Mouse (Mus musculus) kidney, postnatal 36 days (tissue): Measurements from ENCODE around the gene Dok3.
"Not testable (repeated sequence)": the region's sequence is repeated elsewhere in the genome, so short reads cannot be mapped to it uniquely, and the experiment has no call there.

ENCODE experiments used
- DNase-seq, 2 experiments: peaks; one replicate each; pipeline ENCODE4 v3.0.0; 2021 to 2022; ENCODE audit warnings: mixed read lengths in 2 of 2

Gene Dok3

DNA sequence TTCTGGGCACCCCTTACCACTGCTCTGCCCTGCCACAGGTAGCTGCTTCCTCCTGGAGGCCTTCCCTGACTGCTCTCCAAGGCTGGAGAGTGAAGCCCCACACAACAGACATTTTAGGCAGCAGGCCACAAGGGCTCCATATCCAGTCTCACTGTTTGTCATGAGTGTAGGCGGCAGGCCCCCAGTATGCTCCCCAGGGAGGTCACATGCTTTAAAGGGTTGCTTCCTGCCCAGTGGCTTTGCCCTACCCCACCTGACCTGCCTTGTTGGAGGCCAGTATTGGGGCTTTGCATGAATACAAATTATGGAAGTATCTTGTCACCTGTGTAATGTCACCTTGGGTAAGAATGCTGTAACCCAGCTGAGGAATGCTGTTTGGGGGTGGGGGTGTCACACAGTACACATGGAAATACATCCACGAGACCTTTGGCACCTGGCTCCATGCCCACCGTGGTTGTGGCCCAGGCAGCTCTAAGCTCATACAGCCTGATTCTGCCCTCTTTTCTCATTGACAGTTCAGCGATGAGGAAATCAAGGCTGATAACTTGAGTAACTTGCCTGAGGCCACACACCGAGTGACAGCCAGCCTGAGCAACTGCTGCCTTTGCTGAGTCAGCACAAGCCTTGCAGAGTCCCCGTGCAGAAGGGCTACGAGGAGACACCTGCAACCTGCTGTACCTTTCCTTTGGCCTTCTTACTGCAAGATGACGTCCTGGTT is at the start of gene Dok3:
Dok3 (minus strand) TSS at position 99 of the 718 bp plus-strand sequence.
- peak in 1 of 2 experiments; percentile 48 for DNase-seq

- DNase-seq: no peak
These were observed 49.0 kb upstream of the Dok3 start for GRCm38 (mm10) chr13:55578086-55578485.

- not testable (repeated sequence) for DNase-seq
These were observed 47.8 kb upstream of the Dok3 start for GRCm38 (mm10) chr13:55576872-55577271.

- peak in 1 of 2 experiments; percentile 31 for DNase-seq
These were observed 46.8 kb upstream of the Dok3 start for GRCm38 (mm10) chr13:55575932-55576331.

- no peak for DNase-seq
These were observed 45.2 kb upstream of the Dok3 start for GRCm38 (mm10) chr13:55574321-55574720.

DNA sequence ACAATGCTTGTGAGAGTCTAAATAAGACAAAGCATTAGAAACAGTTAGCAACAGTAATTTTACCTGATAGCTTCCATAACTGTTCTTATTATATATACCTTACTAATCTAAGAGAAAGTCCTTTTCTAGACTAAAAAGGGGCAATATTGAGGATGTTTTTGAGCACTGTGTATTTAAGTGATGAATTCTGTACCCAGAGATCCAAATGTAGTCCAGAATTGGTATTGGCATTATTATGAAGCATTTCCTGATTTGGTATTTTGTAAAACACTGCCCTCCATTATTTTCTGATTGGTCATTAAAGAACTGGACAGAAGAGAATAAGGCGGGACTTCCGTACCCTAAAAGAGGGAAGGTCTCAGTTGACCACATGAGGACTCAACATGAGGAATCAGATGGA is 44.3 kb upstream of the Dok3 start, which contains the start of gene Tmed9:
Tmed9 (plus strand) TSS at position 301 of the 400 bp plus-strand sequence.
- no peak for DNase-seq

GRCm38 (mm10) chr13:55571977-55572376 is 42.9 kb upstream of the Dok3 start:
- DNase-seq: no peak

GRCm38 (mm10) chr13:55571027-55571751 is 42.1 kb upstream of the Dok3 start, which contains the start of gene Fam193b:
Gene Fam193b (minus strand): TSS chr13:55571120.
- peak; percentile 96 to 97 for DNase-seq

DNA sequence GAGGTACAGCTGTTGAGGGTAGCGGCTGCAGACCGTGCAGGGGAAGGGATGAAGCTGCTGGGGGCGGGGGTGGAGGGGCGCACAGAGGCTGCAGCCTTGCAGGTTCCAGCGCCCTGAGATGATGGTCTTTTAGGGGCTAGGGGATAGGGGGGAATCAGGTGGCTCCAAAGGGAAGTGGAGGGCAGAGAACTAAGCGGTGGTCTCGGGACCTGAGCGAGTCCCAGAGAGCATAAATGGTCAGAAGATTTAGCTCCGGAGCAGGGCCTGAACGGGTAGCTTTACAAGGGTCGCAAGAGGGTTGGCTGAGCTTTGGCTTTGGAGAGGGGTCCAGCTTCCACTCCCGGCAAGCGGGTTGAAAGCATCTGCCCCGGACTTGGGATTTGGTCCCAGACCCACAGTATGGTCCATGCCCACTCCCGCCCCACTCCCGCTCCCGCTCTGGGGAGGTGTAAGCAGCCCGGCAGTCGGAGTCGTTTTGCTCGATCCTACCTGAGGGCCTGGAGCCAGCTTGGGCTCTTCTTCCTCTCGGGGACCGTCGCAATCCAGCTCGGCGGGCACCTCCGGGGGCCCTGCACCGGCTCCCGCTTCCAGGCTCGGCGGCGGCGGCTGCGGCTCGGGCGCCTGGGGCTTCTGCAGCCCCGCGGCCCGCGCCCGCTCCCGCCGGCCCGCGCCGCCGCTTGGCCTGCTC is 41.3 kb upstream of the Dok3 start:
- DNase-seq: peak in 1 of 2 experiments; percentile 61

DNA sequence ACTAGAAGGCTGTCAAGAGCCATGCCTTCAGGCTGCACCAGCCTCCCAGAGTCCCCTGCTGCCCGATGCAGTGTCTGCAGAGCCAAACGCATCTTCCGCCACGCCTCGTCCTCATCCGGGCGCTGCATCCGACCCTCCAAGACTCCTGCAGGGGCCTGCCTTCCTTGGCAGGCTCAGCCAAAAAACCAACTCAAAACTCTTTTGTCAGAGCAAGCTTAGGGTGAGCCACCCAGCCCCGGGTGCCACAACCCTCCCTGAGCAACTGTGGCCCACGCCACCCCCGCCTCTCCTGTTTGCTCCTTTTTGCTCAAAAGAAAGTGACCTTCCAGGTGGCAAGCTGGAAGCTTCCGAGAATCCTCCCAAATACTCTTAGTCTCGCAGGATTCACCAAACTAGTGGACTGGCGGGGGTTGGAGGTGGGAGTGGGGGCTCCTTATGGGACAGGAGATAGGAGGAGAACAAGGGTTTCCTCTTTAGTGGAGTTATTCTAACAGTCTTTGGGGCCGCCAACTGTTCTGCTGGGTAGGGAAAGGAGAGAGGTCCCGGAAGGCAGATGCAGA is 40.7 kb upstream of the Dok3 start:
- DNase-seq: peak; percentile 23 to 54

DNA sequence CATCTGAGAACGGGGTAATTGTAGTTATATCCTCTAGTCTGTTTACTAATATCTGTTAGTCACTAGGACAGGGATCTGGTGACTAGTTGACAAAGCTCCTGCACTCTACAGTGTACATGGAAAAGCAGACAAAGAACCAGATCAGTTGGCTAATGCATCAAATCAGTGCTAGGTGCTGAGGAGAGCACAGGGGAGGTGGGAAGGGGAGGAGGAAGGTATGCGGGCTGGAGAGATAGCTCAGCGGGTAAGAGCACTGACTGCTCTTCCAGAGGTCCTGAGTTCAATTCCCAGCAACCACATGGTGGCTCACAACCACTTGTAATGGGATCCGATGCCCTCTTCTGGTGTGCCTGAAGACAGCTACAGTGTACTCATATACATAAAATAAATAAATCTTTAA is 39.4 kb upstream of the Dok3 start:
- DNase-seq: not testable (repeated sequence)

DNA sequence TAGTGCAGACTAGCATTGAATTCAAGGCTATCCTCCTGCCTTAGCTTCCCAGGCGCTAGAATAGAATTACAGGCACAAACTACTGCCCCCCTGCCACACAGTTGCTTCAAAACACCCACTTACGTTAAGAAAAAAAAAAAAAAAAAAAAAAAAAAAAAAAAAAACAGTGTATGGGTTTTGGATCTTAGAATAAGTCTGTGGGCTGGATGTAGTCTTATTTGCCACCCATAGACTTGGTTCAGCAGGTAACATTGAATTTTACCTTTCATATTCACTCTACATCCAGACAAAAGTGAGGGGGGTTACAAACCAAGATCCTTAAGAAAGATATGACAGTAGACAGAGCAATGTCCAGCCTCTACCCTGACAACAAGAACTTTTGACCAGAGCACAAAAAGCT is 38.9 kb upstream of the Dok3 start:
- no peak for DNase-seq

DNA sequence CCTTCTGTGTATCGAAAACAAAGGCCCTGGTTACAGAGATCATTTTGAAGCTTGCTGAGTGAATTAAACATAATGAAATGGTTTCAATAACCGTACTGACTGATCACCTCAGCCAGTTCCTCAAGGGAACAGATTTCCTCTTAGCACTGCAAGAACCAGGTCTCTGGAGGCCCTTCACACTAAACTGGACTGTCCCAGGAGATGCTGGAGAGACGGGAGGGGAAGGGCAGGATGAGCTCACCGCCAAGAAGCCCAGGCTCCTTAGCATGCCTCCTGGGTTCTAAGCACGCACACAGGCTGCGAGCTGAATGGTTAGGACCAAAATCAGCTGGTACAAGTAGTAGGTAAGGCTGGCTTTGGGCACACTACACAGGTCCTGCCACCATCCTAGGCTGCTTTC is 37.9 kb upstream of the Dok3 start:
- DNase-seq: no peak

DNA sequence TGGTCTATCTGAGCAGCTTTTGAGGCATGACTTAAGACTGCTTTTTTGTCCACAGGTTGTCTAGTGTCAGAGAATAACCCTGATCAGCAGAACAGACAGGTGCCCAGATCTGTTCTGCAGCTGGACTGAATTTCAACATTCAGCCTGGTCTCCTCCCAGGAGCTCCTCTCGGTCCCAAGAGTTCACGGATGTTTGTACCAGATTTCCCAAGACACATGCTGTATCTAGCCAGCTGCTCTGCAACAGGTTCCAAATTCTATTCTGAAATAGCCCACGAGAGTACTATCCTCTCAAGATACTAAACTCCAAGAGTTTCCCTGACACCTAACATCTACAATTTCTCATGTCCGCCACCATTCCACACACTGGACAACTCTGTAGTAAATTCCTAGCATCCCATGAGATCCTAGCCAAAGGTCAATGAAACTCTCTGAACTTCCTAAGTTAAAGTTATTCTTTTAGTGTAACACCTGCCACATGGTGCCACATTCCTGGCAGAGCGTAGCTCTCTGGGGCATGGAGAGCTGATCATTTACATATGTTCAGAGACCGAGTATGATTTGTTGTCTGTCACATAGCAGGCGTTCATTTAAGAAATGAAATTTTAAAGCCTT is 34.3 kb upstream of the Dok3 start:
- DNase-seq: peak in 1 of 2 experiments; percentile 23

DNA sequence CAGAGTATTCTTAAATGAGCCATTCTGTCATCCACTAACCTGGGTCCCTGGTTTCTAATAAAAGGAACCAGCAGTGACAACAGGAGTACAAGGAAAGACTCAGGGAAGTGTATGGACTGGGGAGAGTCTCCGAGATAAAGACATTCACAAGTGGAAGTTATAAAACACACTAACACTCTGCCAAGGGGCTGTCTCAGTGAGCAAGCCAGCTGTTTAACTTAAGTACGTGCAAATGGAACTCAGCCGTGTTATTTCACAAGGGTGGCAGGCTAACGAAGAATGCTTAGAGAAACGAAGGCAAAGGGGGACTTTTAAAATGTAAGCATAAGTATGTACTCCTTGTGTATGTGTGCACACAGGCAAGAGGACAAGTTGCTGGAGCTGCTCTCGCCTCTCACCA is 28.4 kb upstream of the Dok3 start:
- DNase-seq: no peak

GRCm38 (mm10) chr13:55555921-55556320 is 26.8 kb upstream of the Dok3 start:
- DNase-seq: no peak

GRCm38 (mm10) chr13:55549061-55549460 is 20.0 kb upstream of the Dok3 start:
- DNase-seq: no peak

DNA sequence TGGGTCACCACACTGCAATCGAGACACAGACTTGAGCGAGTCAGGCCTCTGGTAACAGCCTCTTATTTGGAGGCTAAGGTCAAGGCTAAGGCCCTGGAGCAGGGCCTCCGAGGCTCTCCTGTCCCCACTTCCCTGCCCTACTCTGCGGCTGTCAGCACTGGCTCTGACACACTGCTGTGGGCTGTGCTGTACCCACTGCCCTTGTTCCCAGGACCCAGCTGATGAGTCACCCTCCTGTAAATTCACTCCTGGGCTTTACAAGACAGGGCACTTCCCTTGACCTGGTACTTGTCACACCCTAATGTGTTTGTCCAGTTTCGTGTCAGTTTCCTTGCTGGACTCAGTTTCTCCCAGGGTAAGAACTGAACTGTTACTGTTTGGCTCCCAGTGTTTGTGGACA is 19.3 kb upstream of the Dok3 start:
- no peak for DNase-seq

- DNase-seq: no peak
These were observed 18.8 kb upstream of the Dok3 start for GRCm38 (mm10) chr13:55547916-55548315.

GRCm38 (mm10) chr13:55544792-55545191 is 15.7 kb upstream of the Dok3 start:
- DNase-seq: no peak

DNA sequence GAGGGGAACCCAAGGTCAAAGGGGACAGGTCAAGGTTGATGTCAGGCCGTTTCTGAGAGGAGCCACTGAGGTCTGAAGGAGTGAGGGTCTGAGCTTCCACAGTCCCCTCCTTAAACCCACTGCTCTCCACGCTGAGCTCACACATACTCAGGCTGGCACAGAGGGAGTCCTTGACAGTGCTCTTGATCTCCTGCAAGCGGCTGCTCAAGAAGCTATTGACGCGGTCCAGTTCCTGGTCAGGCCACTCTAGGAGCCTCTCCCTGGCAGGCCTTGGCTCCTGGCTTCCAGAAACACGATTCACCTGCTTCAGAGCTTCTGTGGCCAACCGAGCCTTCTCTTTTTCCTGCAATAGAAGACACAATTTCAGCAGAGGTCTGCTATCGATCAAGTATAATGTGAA is 14.4 kb upstream of the Dok3 start:
- DNase-seq: no peak

DNA sequence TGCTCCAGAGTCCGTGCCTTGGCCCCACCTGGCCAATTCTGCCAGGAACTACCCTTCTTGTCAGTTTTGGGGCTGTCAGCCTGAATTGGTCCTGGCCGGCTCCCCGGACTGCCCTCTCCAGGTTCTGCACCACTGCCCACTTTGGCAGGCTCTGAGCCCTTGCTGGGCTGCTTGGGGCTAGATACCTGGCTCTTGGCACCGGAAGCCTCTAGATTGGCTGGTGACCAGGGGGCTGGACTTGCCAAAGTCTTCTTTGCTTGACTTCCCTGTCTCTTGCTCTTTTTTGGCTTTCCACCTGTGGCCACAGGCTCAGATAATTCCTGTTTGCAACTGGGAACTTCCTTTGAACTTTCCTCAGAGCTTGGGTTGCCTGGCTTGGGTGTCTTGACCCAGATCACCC is 13.8 kb upstream of the Dok3 start:
- peak; percentile 96 for DNase-seq

- peak; percentile 55 to 61 for DNase-seq
These were observed 11.8 kb upstream of the Dok3 start for GRCm38 (mm10) chr13:55540933-55541332.
